8 mouse cellular contexts compared by ENCODE assay signal in the genomic region with DNA sequence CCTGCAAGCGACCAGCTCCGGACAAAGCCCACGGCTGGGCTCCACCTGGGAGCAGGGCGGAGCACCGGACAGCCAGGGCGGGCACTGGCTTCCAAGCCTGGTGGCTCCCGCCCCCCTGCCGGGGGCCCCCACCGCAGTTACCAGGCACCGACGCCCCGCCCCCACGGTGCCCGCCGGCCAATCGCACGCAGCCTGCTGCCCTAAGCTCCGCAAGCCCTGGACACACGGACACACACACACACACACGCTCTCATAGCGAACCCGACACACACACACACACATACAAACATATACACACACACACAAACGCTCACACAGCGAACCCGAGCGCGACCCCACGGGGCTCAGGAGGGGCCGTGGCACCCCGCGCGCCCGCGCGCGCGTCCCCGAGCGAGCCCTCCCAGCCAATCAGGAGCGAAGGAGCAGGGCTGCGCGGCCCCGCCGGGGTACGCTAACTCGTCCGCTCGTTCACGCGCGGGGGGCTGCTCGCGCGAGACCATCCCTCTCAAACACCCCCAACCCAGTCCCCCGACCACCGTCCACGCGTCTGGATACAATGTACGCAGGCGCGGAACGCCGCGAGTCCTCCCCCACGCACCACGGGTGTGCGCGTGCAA. TPM values are rescaled to one million over a fixed set of nuclear protein-coding genes. Genes with fewer than 3 reads are reported as not detected.
DNase-seq lines count a peak whose midpoint lies in the region; ATAC-seq and TF ChIP-seq lines count a peak whose summit lies in the region.

No protein-coding gene starts in this region.

- ATAC-seq in forebrain, embryonic 13.5 days = peak; percentile 74
- peak; percentile 87 for ATAC-seq in neural tube, embryonic 15.5 days (ENCODE audit: low FRiP score)

- WGBS in forebrain, embryonic 13.5 days = under 1% methylated on average over 66 of the region's 68 CpGs
- under 1% methylated on average over 67 of the region's 68 CpGs for WGBS in neural tube, embryonic 15.5 days

- H3K4me2 ChIP-seq in forebrain, embryonic 13.5 days = peak overlapping the region; percentile 79
- H3K4me2 ChIP-seq in neural tube, embryonic 15.5 days = peak overlapping the region; percentile 66

- peak overlapping the region; percentile 98 for H3K27ac ChIP-seq in forebrain, embryonic 13.5 days
- peak overlapping the region; percentile 99 for H3K27ac ChIP-seq in neural tube, embryonic 15.5 days (replicated peaks)

- H3K4me1 ChIP-seq in E14TG2a.4 (replicated peaks; ENCODE audit: low read depth, low read length) = peaks cover 66% of the 10 kb centered on the region
- H3K4me1 ChIP-seq in forebrain, embryonic 13.5 days = peaks cover 47% of the 10 kb centered on the region
- peaks cover 51% of the 10 kb centered on the region for H3K4me1 ChIP-seq in neural tube, embryonic 15.5 days

- intact Hi-C loops in heart, postnatal 14 days (cut with DNase I) = loop anchor here (5.0 kb wide), 1 partner anchor 36 kb away; no protein-coding TSS in a partner anchor

- H3K36me3 ChIP-seq in E14TG2a.4 (ENCODE audit: insufficient read depth, low read length) = peaks cover 30% of the 10 kb centered on the region
- H3K36me3 ChIP-seq in forebrain, embryonic 13.5 days (ENCODE audit: poor library complexity, severe bottlenecking) = peaks cover 29% of the 10 kb centered on the region
- peaks cover 24% of the 10 kb centered on the region for H3K36me3 ChIP-seq in neural tube, embryonic 15.5 days

- TF ChIP-seq CTCF in E14TG2a.4 (conservative IDR thresholded peaks at IDR 0.05; ENCODE audit: low read length) = no peak

- H3K9ac ChIP-seq in forebrain, embryonic 13.5 days = peak overlapping the region; percentile 95
- H3K9ac ChIP-seq in neural tube, embryonic 15.5 days (replicated peaks) = peak overlapping the region; percentile 87

- peak overlapping the region; percentile 97 for H3K4me3 ChIP-seq in E14TG2a.4 (replicated peaks; ENCODE audit: low read length)
- H3K4me3 ChIP-seq in forebrain, embryonic 13.5 days = peak overlapping the region; percentile 69
- peak overlapping the region; percentile 85 for H3K4me3 ChIP-seq in neural tube, embryonic 15.5 days (replicated peaks)

- peak; percentile 87 for DNase-seq in c-Kit-positive CD71-positive TER-119-positive erythroid progenitor cells, embryonic 14.5 days (ENCODE audit: low spot score)
- DNase-seq in heart, postnatal 14 days = peak; percentile 97
- DNase-seq in layer of hippocampus, adult 11-12 months (ENCODE audit: low spot score) = peak; percentile 92
- peak; percentile 95 to 97 for DNase-seq in lung, adult 18-20 months
- peak; percentile 94 for DNase-seq in testis, postnatal 14 days (ENCODE audit: low spot score)

- no peaks in the 10 kb centered on the region for H3K9me3 ChIP-seq in E14TG2a.4 (ENCODE audit: low read length)
- H3K9me3 ChIP-seq in forebrain, embryonic 13.5 days (replicated peaks) = no peaks in the 10 kb centered on the region
- H3K9me3 ChIP-seq in neural tube, embryonic 15.5 days (replicated peaks) = no peaks in the 10 kb centered on the region

- no peaks in the 10 kb centered on the region for H3K27me3 ChIP-seq in E14TG2a.4 (ENCODE audit: insufficient read depth, low read length)
- no peaks in the 10 kb centered on the region for H3K27me3 ChIP-seq in forebrain, embryonic 13.5 days
- no peaks in the 10 kb centered on the region for H3K27me3 ChIP-seq in neural tube, embryonic 15.5 days (replicated peaks)

RNA-seq across cellular contexts. Expression of a gene that starts 1.0 kb away (rescaled TPM):
- polyA plus RNA-seq in forebrain, embryonic 13.5 days (2015; fragmentation: Nextera tagmentation; extraction: Ambion mirVana) = 181 and 195 TPM in 2 replicates
- total RNA-seq in heart, postnatal 14 days (2021) = 100 to 1,000 TPM; 188 to 204 TPM
- 136 and 143 TPM in 2 replicates for polyA plus RNA-seq in neural tube, embryonic 15.5 days (2015; fragmentation: Nextera tagmentation; extraction: Ambion mirVana)

Comparison
In these comparisons a context has a peak if more than half of its experiments do, and no peak if none do; other contexts are left out.
1. Peak in every context shown above with its lines: DNase-seq, ATAC-seq, H3K4me3 ChIP-seq and H3K27ac ChIP-seq.